Mouse (Mus musculus) forebrain, embryonic 15.5 days (tissue): ENCODE results near the gene 1110017D15Rik. TPM values are rescaled to one million over a fixed set of nuclear protein-coding genes. Genes with fewer than 3 reads are reported as not detected.
"Not testable (repeated sequence)": the region's sequence is repeated elsewhere in the genome, so short reads cannot be mapped to it uniquely, and the experiment has no call there.

Source experiments
- ATAC-seq: fragments of 200-750 bp; cut with Nextera tagmentation; replicated peaks from 2 replicates; pipeline ENCODE4 v1.8.0; 2017; ENCODE audit warnings: mild to moderate bottlenecking, moderate TSS enrichment, moderate library complexity
- H3K27ac ChIP-seq: fragments of 300-500 bp; sonication (generic); replicated peaks from 2 replicates; pipeline ENCODE4 v1.5.1; 2015; ENCODE audit warnings: mild to moderate bottlenecking, inconsistent platforms
- H3K27me3 ChIP-seq: fragments of 300-500 bp; sonication (generic); 2 replicates; pipeline ENCODE4 v1.6.1; 2015; ENCODE audit warnings: inconsistent platforms
- H3K36me3 ChIP-seq: fragments of 300-500 bp; sonication (generic); 2 replicates; pipeline ENCODE4 v1.6.1; 2015; ENCODE audit warnings: mild to moderate bottlenecking, inconsistent platforms
- H3K4me1 ChIP-seq: fragments of 300-500 bp; sonication (generic); 2 replicates; pipeline ENCODE4 v1.6.1; 2015; ENCODE audit warnings: inconsistent platforms
- H3K4me2 ChIP-seq: fragments of 300-500 bp; sonication (generic); replicated peaks from 2 replicates; pipeline ENCODE4 v1.6.1; 2015; ENCODE audit warnings: mild to moderate bottlenecking, inconsistent platforms
- H3K4me3 ChIP-seq: fragments of 300-500 bp; sonication (generic); 2 replicates; pipeline ENCODE4 v1.5.1; 2015; ENCODE audit warnings: mild to moderate bottlenecking, inconsistent platforms
- H3K9ac ChIP-seq: fragments of 300-500 bp; sonication (generic); replicated peaks from 2 replicates; pipeline ENCODE4 v1.6.1; 2015; ENCODE audit warnings: mild to moderate bottlenecking, inconsistent platforms
- H3K9me3 ChIP-seq: fragments of 300-500 bp; sonication (generic); 2 replicates; pipeline ENCODE4 v1.6.1; 2016; ENCODE audit warnings: inconsistent platforms
- WGBS: fragments of 180-500 bp; shearing (Covaris S2); methylation state at CpG from one replicate; pipeline ENCODE4 v1.1.7; 2015; ENCODE audit warnings: mixed read lengths; 5-methylcytosine and 5-hydroxymethylcytosine counted together
- polyA plus RNA-seq: library from polyadenylated mRNA; unstranded; fragments of >200 nt; fragmentation: Nextera tagmentation; extraction: Ambion mirVana; gene quantifications from 2 replicates; pipeline ENCODE4 v1.2.1, GENCODE M21; 2015

The 1110017D15Rik gene
- polyA plus RNA-seq, 1 experiment from 2014 or later: 15.7 TPM

DNA sequence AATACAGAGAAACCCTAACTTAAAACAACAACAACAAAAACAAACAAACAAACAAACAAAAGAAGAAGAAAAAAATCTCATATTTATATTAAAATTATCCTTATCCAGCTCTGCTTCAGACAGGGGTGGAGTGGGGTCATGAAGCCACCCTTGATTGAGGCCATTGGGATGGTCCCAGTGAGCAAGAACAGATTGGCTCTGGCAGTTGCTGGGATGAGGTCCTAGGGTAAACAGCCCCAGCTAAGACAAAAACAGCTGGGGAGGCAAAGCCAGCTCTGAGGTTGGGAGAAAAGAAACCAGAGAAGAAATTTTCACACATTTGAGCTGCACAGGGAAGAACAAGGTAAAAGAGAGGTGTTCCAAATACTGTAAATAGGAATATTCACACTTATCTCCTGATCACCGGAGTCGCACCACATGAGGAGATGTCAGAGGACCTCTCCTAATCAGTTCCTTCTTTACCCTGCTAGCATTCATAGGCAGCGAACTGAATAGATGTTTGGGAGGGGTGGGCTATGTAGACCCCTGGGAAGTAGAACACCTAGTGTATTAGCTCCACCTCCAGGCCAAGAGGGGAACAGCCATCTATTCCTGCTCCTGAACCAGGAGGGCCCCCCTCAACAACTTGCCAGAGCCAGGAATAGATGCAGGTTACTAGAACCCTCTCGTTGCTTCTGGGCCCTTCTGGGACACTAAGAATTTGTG lies 38.2 kb downstream of the 1110017D15Rik start:
- Histone ChIP-seq H3K36me3 (peaks cover 4% of the 10 kb centered on the region; the same call in 1 of the 2 replicates), H3K9me3 (no peaks in the 10 kb centered on the region), H3K4me3 (no peak overlapping the region), H3K27ac (no peak overlapping the region), H3K27me3 (no peaks in the 10 kb centered on the region), H3K4me1 (peaks cover 6% of the 10 kb centered on the region; the same call in 1 of the 2 replicates), H3K4me2 (no peak overlapping the region), H3K9ac (no peak overlapping the region)
- ATAC-seq: no peak
- WGBS: 66% methylated on average over 4 of the region's 4 CpGs

DNA sequence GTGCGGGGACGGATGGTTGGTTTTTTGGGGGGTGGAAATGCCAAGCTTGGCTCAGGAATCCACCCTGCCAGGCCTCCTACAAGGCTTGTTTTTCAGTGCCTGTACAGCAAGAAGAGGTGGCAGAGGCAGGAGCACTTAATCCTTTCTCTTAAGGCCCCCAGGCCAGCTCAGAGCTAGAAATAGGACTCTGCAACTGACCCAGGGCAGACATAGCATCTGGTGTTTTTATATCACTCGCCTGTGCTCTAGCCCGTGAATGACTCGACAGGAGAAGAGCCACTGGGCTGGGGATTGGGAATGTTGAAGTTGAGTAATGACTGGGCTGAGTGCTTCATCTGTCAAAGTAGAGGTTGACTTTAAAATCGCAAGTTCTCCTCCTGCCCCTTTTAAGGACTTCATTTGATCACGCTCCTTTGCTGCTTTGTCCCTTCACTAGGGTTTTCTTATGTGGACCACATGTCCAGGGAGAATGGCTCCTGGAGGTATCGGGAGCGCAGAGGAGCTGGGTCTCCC lies 39.4 kb downstream of the 1110017D15Rik start:
- Histone ChIP-seq H3K9me3 (no peaks in the 10 kb centered on the region), H3K9ac (no peak overlapping the region)
- WGBS: 83% methylated on average over 9 of the region's 9 CpGs

DNA sequence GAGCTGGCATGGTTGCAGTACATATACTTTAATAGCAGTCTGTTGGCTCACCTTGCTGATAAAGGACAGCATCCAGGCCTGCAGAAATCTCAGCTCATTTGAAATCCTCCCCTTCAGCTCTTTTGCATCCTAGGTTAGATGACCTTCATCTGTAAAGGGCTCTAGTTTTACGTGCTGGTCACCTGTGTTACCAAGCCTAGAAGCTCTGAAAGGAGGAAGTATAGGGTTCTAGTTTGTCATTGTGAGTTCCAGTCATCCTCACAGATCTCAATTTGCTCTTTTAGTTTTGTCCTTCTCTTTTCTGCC lies 45.8 kb downstream of the 1110017D15Rik start:
- Histone ChIP-seq H3K9me3 (no peaks in the 10 kb centered on the region), H3K4me3 (no peak overlapping the region), H3K9ac (no peak overlapping the region), H3K27me3 (no peaks in the 10 kb centered on the region), H3K36me3 (no peaks in the 10 kb centered on the region), H3K27ac (peak overlapping the region; percentile 71), H3K4me1 (peaks cover 32% of the 10 kb centered on the region), H3K4me2 (0 out of 2 replicates have a peak overlapping the region, but pooled peaks have one; percentile 3)
- 74% methylated on average over 1 of the region's 1 CpGs for WGBS
- ATAC-seq: no peak

More for the DNA sequence above, 39.4 kb downstream of the 1110017D15Rik start:
- H3K27me3 ChIP-seq: no peaks in the 10 kb centered on the region
- ATAC-seq: no peak
- H3K4me3 ChIP-seq: no peak overlapping the region
- H3K36me3 ChIP-seq: peaks cover 4% of the 10 kb centered on the region; the same call in 1 of the 2 replicates
- H3K4me1 ChIP-seq: peaks cover 6% of the 10 kb centered on the region; the same call in 1 of the 2 replicates
- no peak overlapping the region for H3K4me2 ChIP-seq
- no peak overlapping the region for H3K27ac ChIP-seq

- Histone ChIP-seq H3K36me3 (no peaks in the 10 kb centered on the region), H3K4me3 (no peak overlapping the region), H3K4me1 (peaks cover 34% of the 10 kb centered on the region), H3K27ac (peak overlapping the region; percentile 71), H3K4me2 (0 out of 2 replicates have a peak overlapping the region, but pooled peaks have one; percentile 3), H3K27me3 (no peaks in the 10 kb centered on the region), H3K9ac (no peak overlapping the region), H3K9me3 (no peaks in the 10 kb centered on the region)
- WGBS: 6% methylated on average over 5 of the region's 5 CpGs
- peak; percentile 86 for ATAC-seq
Observed at GRCm38 (mm10) chr4:41470684-41471383, 46.3 kb downstream of the 1110017D15Rik start.

- no peaks in the 10 kb centered on the region for H3K36me3 ChIP-seq
- H3K9me3 ChIP-seq: no peaks in the 10 kb centered on the region
- no peaks in the 10 kb centered on the region for H3K27me3 ChIP-seq
- H3K4me1 ChIP-seq: peaks cover 38% of the 10 kb centered on the region
- peak; percentile 65; the same call in 1 of the 2 replicates for ATAC-seq
- H3K27ac ChIP-seq: peak overlapping the region; percentile 71
- no peak overlapping the region for H3K4me3 ChIP-seq
- no peak overlapping the region for H3K4me2 ChIP-seq
- H3K9ac ChIP-seq: no peak overlapping the region
- WGBS: 25% methylated on average over 7 of the region's 7 CpGs
Observed at GRCm38 (mm10) chr4:41470051-41470683, 47.0 kb downstream of the 1110017D15Rik start.

DNA sequence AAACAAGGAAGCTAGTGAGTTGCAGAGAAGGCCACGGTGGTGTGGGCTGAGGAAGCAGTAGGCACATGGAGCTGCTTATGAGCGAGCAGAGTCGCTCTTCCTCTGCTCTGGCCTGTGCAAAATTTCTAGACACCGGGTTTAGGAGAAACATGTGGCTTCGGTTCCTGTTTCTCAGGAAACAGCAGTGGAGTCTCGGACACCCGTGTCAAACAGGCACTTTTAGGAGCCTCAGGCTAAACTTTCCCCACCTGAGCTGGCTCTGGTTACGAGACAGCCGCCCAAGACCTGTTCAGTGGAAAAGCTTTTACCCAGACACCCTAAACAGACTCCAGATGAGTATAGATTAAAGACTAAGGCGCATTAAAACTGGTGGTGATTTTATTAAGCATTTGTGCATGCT lies 47.9 kb downstream of the 1110017D15Rik start:
- no peak for ATAC-seq
- whole genome bisulfite sequencing: 69% methylated on average over 10 of the region's 10 CpGs
- H3K27ac ChIP-seq: no peak overlapping the region
- H3K9me3 ChIP-seq: no peaks in the 10 kb centered on the region
- H3K27me3 ChIP-seq: no peaks in the 10 kb centered on the region
- no peak overlapping the region for H3K4me3 ChIP-seq
- H3K4me2 ChIP-seq: no peak overlapping the region
- H3K36me3 ChIP-seq: no peaks in the 10 kb centered on the region
- peaks cover 39% of the 10 kb centered on the region for H3K4me1 ChIP-seq
- no peak overlapping the region for H3K9ac ChIP-seq

DNA sequence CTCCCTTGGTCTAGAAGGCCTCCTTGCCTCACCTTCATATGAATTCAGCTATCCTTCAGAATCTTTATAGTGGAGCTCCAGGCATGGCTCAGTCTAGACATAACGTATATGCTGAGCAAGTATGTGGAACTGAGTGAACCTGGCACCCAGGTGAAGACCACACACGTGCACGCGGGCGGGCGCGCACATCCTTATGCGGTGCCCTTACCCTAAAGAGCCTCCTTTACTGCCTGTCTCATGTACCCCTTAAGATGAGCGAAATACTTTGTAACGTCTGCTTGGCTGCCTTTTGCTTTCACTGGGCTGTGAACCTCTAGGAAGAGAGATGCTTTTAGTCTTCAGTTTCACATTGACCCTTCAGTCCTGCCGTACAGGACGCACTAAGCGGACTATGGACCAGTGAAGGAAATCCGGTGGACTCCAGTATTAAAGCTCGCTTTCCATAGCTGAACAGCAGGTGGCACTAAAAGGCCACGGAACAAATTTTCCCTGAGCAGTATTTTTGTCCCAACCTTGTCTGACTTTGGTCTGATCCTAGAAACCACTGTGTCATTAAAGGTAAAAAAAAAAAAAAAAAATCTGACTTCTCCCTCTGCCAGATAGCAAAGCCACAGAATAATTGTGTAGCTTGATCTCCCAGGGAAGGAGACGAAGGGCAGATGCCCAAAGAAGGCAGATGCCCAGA lies 48.6 kb downstream of the 1110017D15Rik start:
- Histone ChIP-seq H3K4me1 (peaks cover 45% of the 10 kb centered on the region), H3K27ac (no peak overlapping the region), H3K4me3 (no peak overlapping the region), H3K36me3 (no peaks in the 10 kb centered on the region), H3K9me3 (no peaks in the 10 kb centered on the region), H3K27me3 (no peaks in the 10 kb centered on the region), H3K9ac (no peak overlapping the region), H3K4me2 (no peak overlapping the region)
- WGBS: 53% methylated on average over 17 of the region's 17 CpGs
- ATAC-seq: no peak

DNA sequence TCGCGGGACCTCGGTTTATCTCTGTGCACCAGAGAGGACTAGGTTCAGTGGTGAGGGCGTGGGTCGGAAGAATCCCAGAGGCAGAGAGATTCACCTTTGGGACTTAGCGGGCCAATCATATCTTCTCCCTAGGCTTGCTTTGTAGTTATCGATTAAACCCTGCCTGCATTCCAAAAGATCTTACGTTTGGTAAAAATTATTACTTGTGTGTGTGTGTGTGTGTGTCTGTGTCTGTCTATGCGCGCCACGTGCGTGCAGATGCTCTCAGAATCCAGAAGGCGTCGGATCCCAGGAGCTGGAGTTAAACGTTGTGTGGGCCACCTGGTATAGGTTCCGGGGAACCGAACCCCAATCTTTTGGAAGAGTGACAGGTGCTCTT lies 51.9 kb downstream of the 1110017D15Rik start:
- Histone ChIP-seq H3K9ac (peak overlapping the region; percentile 63), H3K4me3 (peak overlapping the region; percentile 80), H3K27ac (peak overlapping the region; percentile 62), H3K9me3 (no peaks in the 10 kb centered on the region), H3K36me3 (no peaks in the 10 kb centered on the region), H3K27me3 (no peaks in the 10 kb centered on the region), H3K4me1 (peaks cover 32% of the 10 kb centered on the region), H3K4me2 (peak overlapping the region; percentile 43)
- WGBS: 4% methylated on average over 17 of the region's 17 CpGs
- ATAC-seq: peak; percentile 15

DNA sequence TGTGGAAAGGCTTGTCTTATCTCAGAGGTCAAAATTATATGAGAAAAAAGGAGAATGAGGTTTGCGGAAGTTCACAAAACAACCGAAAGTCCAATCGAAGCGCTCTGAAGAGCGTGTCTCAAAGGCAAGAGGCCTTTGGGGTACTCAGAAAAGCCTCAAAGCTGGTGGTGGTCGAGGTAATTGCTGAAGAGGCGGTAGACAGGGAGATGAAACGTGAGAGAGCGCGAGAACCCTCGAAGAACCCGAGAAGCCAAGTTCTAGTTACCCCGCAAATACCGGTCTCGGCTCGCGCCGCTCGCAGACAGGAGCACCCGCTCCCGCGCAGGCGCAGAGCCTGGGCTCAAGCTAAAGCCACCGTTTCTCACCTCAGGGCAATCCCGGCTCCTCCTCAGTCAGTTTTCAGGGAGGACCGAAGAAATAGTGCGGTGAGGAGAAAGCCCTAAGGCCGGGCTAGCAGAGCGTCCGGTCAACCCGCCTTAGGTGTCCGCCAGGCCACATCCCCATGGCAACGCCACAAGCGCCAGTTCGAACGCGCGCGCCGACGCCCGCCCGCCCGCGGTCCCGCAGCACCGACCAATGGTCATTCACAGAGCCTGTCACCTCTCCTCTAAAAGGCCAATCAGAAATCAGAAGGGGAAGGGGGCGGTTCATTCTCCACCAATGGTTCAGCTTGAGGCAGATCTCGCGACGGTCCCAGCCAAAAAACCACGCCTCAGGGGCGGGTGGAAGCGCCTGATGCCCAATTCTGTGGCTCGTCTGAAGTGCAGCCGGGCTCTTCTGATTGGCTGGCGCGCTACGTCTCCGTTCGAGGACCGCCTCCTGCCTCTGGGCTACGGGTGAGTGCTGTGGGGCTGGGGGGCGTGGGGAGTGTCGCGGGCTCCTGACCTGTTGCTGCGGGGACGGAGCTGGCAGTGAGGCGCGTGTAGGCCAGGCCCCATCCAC lies 52.5 kb downstream of the 1110017D15Rik start, which contains the start of the genes Kif24 and Nudt2:
Gene Kif24 (minus strand): TSS at position 543 of the 942 bp plus-strand sequence.
Gene Nudt2 (plus strand): TSS at position 807 of the 942 bp plus-strand sequence.
- H3K4me2 ChIP-seq: peak within 1 kb of the TSS; percentile 57
- H3K4me3 ChIP-seq: peak within 1 kb of the TSS; percentile 80
- H3K9me3 ChIP-seq: no peaks in the 10 kb centered on the region
- WGBS: 0% methylated on average over 70 of the region's 70 CpGs
- H3K36me3 ChIP-seq: no peaks in the 10 kb centered on the region
- peak within 1 kb of the TSS; percentile 63 for H3K9ac ChIP-seq
- peak; percentile 98 for ATAC-seq
- no peaks in the 10 kb centered on the region for H3K27me3 ChIP-seq
- peak within 1 kb of the TSS; percentile 62 for H3K27ac ChIP-seq
- peaks cover 25% of the 10 kb centered on the region for H3K4me1 ChIP-seq

DNA sequence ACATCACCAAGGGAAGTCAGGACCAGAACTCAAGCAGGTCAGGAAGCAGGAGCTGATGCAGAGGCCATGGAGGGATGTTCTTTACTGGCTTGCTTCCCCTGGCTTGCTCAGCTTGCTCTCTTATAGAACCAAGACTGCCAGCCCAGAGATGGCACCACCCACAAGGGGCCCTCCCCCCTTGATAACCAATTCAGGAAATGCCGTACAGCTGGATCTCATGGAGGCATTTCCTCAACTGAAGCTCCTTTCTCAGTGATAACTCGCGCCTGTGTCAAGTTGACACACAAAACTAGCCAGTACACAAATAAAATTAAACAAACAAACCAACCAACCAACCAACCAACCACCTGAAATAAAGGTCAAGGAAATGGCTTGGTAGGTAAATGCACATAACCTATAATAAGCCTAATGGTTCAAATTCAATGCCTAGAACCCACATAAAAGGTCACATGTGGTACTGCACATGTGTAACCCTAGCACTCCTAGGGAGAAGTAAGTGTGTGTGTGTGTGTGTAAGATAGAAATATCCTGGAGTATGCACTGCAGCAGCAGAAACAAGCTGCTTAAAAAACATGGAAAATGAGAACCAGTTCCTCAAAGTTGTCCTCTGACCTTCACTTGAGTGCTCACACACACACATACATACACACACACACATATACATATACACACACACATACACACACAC lies 53.9 kb downstream of the 1110017D15Rik start:
- H3K36me3 ChIP-seq, ATAC-seq, H3K9me3 ChIP-seq, H3K27ac ChIP-seq, H3K9ac ChIP-seq, H3K27me3 ChIP-seq, H3K4me3 ChIP-seq: not testable (repeated sequence)
- H3K4me2 ChIP-seq: 0 out of 2 replicates have a peak overlapping the region, but pooled peaks have one; percentile 57
- peaks cover 17% of the 10 kb centered on the region for H3K4me1 ChIP-seq
- WGBS: 77% methylated on average over 3 of the region's 3 CpGs
